15 mouse cellular contexts compared by ENCODE assay signal in genomic region chr9:37625129-37625528, GRCm38 (mm10). TPM values are rescaled to one million over a fixed set of nuclear protein-coding genes. Genes with fewer than 3 reads are reported as not detected.
DNase-seq lines count a peak whose midpoint lies in the region; ATAC-seq and TF ChIP-seq lines count a peak whose summit lies in the region.
"Had no signal": no experiment of that assay in that cellular context is flagged by ENCODE, and none has a peak within 500 bp of the region (broad histone marks: within the 10 kb centered on the region; RNA-seq: fewer than 3 reads in every experiment).

No protein-coding gene starts in this region.

- TF ChIP-seq POLR2A in olfactory bulb, adult 2 months (IDR thresholded peaks at IDR 0.05; ENCODE audit: insufficient read depth, low read depth, low read length), result no peak

- H3K4me2 ChIP-seq in hindbrain, embryonic 11.5 days (replicated peaks; ENCODE audit: low read depth, low read length), result no peak overlapping the region
- peak overlapping the region; percentile 34 for H3K4me2 ChIP-seq in forebrain, embryonic 15.5 days (replicated peaks)
- H3K4me2 ChIP-seq in midbrain, embryonic 11.5 days, result no peak overlapping the region
- H3K4me2 ChIP-seq: heart, embryonic 13.5 days had no signal

- H3K4me3 ChIP-seq in hindbrain, embryonic 11.5 days (ENCODE audit: low read depth, low read length), result no peak overlapping the region
- no peak overlapping the region; the same call in 1 of the 2 replicates for H3K4me3 ChIP-seq in hindbrain, embryonic 10.5 days
- no peak overlapping the region for H3K4me3 ChIP-seq in forebrain, embryonic 15.5 days
- H3K4me3 ChIP-seq in midbrain, embryonic 11.5 days (ENCODE audit: low read depth, low read length), result no peak overlapping the region
- no peak overlapping the region for H3K4me3 ChIP-seq in olfactory bulb, adult 2 months (ENCODE audit: insufficient read depth, low read depth, low read length)
- H3K4me3 ChIP-seq: heart, embryonic 13.5 days; limb, embryonic 10.5 days had no signal

- H3K27me3 ChIP-seq in hindbrain, embryonic 11.5 days (ENCODE audit: control insufficient read depth, insufficient read depth, low read length), result no peaks in the 10 kb centered on the region
- H3K27me3 ChIP-seq in hindbrain, embryonic 10.5 days (ENCODE audit: insufficient read depth, poor library complexity, severe bottlenecking), result no peaks in the 10 kb centered on the region
- H3K27me3 ChIP-seq in forebrain, embryonic 15.5 days, result no peaks in the 10 kb centered on the region
- H3K27me3 ChIP-seq in midbrain, embryonic 11.5 days (ENCODE audit: control insufficient read depth, insufficient read depth, low read length), result no peaks in the 10 kb centered on the region
- H3K27me3 ChIP-seq: heart, embryonic 13.5 days had no signal

- no peak for TF ChIP-seq CTCF in olfactory bulb, adult 2 months (IDR thresholded peaks at IDR 0.05; ENCODE audit: insufficient read depth, low read depth, low read length)

- no peaks in the 10 kb centered on the region for H3K4me1 ChIP-seq in hindbrain, embryonic 11.5 days (replicated peaks; ENCODE audit: control insufficient read depth, insufficient read depth, low read length)
- H3K4me1 ChIP-seq in hindbrain, embryonic 10.5 days (replicated peaks), result peaks cover 17% of the 10 kb centered on the region
- peaks cover 45% of the 10 kb centered on the region for H3K4me1 ChIP-seq in forebrain, embryonic 15.5 days
- H3K4me1 ChIP-seq in midbrain, embryonic 11.5 days (ENCODE audit: control insufficient read depth, insufficient read depth, low read length), result peaks cover 12% of the 10 kb centered on the region; the same call in 1 of the 2 replicates
- peaks cover 8% of the 10 kb centered on the region for H3K4me1 ChIP-seq in olfactory bulb, adult 2 months (ENCODE audit: control insufficient read depth, insufficient read depth, low read length)

- WGBS in hindbrain, embryonic 11.5 days, result 38% methylated on average over 3 of the region's 3 CpGs
- WGBS in hindbrain, embryonic 10.5 days, result 52% methylated on average over 3 of the region's 3 CpGs
- WGBS in forebrain, embryonic 15.5 days, result 8% methylated on average over 3 of the region's 3 CpGs
- WGBS in midbrain, embryonic 11.5 days, result 52% methylated on average over 3 of the region's 3 CpGs
- 43% methylated on average over 3 of the region's 3 CpGs for WGBS in olfactory bulb, adult 2 months

- peak overlapping the region; percentile 82 for H3K27ac ChIP-seq in hindbrain, embryonic 11.5 days (ENCODE audit: low read depth, low read length)
- no peak overlapping the region for H3K27ac ChIP-seq in hindbrain, embryonic 10.5 days
- peak overlapping the region; percentile 91 for H3K27ac ChIP-seq in forebrain, embryonic 15.5 days (replicated peaks)
- peak overlapping the region; percentile 30 for H3K27ac ChIP-seq in midbrain, embryonic 11.5 days (ENCODE audit: low read depth, low read length)
- peak overlapping the region; percentile 92; the same call in 1 of the 2 replicates for H3K27ac ChIP-seq in olfactory bulb, adult 2 months (ENCODE audit: insufficient read depth, low read depth, low read length)
- H3K27ac ChIP-seq: heart, embryonic 13.5 days; kidney, postnatal 0 days; limb, embryonic 10.5 days; liver, embryonic 14.5 days had no signal

- H3K9me3 ChIP-seq in hindbrain, embryonic 11.5 days (ENCODE audit: control insufficient read depth, low read length), result no peaks in the 10 kb centered on the region
- no peaks in the 10 kb centered on the region for H3K9me3 ChIP-seq in hindbrain, embryonic 10.5 days
- no peaks in the 10 kb centered on the region for H3K9me3 ChIP-seq in forebrain, embryonic 15.5 days
- H3K9me3 ChIP-seq in midbrain, embryonic 11.5 days (ENCODE audit: control insufficient read depth, low read length), result no peaks in the 10 kb centered on the region
- H3K9me3 ChIP-seq: G1E; heart, embryonic 13.5 days; limb, embryonic 10.5 days had no signal

- no peaks in the 10 kb centered on the region for H3K36me3 ChIP-seq in hindbrain, embryonic 11.5 days (ENCODE audit: control insufficient read depth, insufficient read depth, low read length)
- H3K36me3 ChIP-seq in hindbrain, embryonic 10.5 days, result no peaks in the 10 kb centered on the region
- no peaks in the 10 kb centered on the region for H3K36me3 ChIP-seq in forebrain, embryonic 15.5 days
- no peaks in the 10 kb centered on the region for H3K36me3 ChIP-seq in midbrain, embryonic 11.5 days (ENCODE audit: control insufficient read depth, insufficient read depth, low read length)
- H3K36me3 ChIP-seq: heart, embryonic 13.5 days; limb, embryonic 10.5 days had no signal

- ATAC-seq in hindbrain, embryonic 11.5 days (ENCODE audit: low FRiP score), result peak; percentile 70; the same call in 1 of the 2 replicates
- ATAC-seq in forebrain, embryonic 15.5 days (replicated peaks), result peak; percentile 81
- peak; percentile 58 for ATAC-seq in midbrain, embryonic 11.5 days (ENCODE audit: low FRiP score)

- no peak overlapping the region for H3K9ac ChIP-seq in hindbrain, embryonic 11.5 days (ENCODE audit: low read depth, low read length)
- no peak overlapping the region for H3K9ac ChIP-seq in forebrain, embryonic 15.5 days (replicated peaks)
- no peak overlapping the region for H3K9ac ChIP-seq in midbrain, embryonic 11.5 days (ENCODE audit: low read length)
- H3K9ac ChIP-seq: heart, embryonic 13.5 days; liver, embryonic 14.5 days had no signal

- peak; percentile 29 for DNase-seq in hindbrain, embryonic 11.5 days (ENCODE audit: low spot score)
- DNase-seq in hindbrain, embryonic 10.5 days (ENCODE audit: low spot score), result no peak
- DNase-seq in midbrain, embryonic 11.5 days (ENCODE audit: low spot score, missing footprints), result no peak
- no peak for DNase-seq in adrenal gland, postnatal 36 days
- no peak for DNase-seq in testis, postnatal 10 days (ENCODE audit: low spot score)
- no peak for DNase-seq in spleen, adult 12 weeks (ENCODE audit: low spot score)
- DNase-seq: gastrocnemius, postnatal 10 days had no signal

RNA-seq across cellular contexts. Expression of gene Spa17, which starts 11.6 kb away (rescaled TPM):
- polyA plus RNA-seq in hindbrain, embryonic 11.5 days (2014; fragmentation: Nextera tagmentation; extraction: Ambion mirVana), result 19.8 and 22.2 TPM in 2 replicates
- polyA plus RNA-seq in hindbrain, embryonic 10.5 days (2016; fragmentation: Nextera tagmentation; extraction: Ambion mirVana), result 12.1 and 22.2 TPM in 2 replicates
- polyA plus RNA-seq in forebrain, embryonic 15.5 days (2015; fragmentation: Nextera tagmentation; extraction: Ambion mirVana), result 7.7 and 7.9 TPM in 2 replicates
- 13.6 and 14.6 TPM in 2 replicates for polyA plus RNA-seq in midbrain, embryonic 11.5 days (2014; fragmentation: Nextera tagmentation; extraction: Ambion mirVana)
- not detected in 2 replicates for polyA plus RNA-seq in olfactory bulb, adult 2 months (2012; ENCODE audit: insufficient read depth, insufficient read length, low replicate concordance, missing spikeins)
- 1 to 10 TPM; 3.0 to 4.4 TPM for total RNA-seq in adrenal gland, postnatal 36 days (2021)

RNA-seq across cellular contexts. Expression of gene Tbrg1, which starts 32.0 kb away (rescaled TPM):
- 142 and 151 TPM in 2 replicates for polyA plus RNA-seq in hindbrain, embryonic 11.5 days (2014; fragmentation: Nextera tagmentation; extraction: Ambion mirVana)
- 132 and 144 TPM in 2 replicates for polyA plus RNA-seq in hindbrain, embryonic 10.5 days (2016; fragmentation: Nextera tagmentation; extraction: Ambion mirVana)
- polyA plus RNA-seq in forebrain, embryonic 15.5 days (2015; fragmentation: Nextera tagmentation; extraction: Ambion mirVana), result 79.5 and 82.5 TPM in 2 replicates
- polyA plus RNA-seq in midbrain, embryonic 11.5 days (2014; fragmentation: Nextera tagmentation; extraction: Ambion mirVana), result 143 and 146 TPM in 2 replicates
- polyA plus RNA-seq in olfactory bulb, adult 2 months (2012; ENCODE audit: insufficient read depth, insufficient read length, low replicate concordance, missing spikeins), result not detected in 2 replicates
- total RNA-seq in adrenal gland, postnatal 36 days (2021), result 10 to 100 TPM; 82.0 to 91.9 TPM

RNA-seq across cellular contexts. Expression of gene Panx3, which starts 43.9 kb away (rescaled TPM):
- polyA plus RNA-seq in hindbrain, embryonic 11.5 days (2014; fragmentation: Nextera tagmentation; extraction: Ambion mirVana), result 0.07 and 0.28 TPM in 2 replicates
- 0.07 and 0.17 TPM in 2 replicates for polyA plus RNA-seq in hindbrain, embryonic 10.5 days (2016; fragmentation: Nextera tagmentation; extraction: Ambion mirVana)
- not detected in 2 replicates for polyA plus RNA-seq in forebrain, embryonic 15.5 days (2015; fragmentation: Nextera tagmentation; extraction: Ambion mirVana)
- polyA plus RNA-seq in midbrain, embryonic 11.5 days (2014; fragmentation: Nextera tagmentation; extraction: Ambion mirVana), result 0.08 and 0.10 TPM in 2 replicates
- not detected in 2 replicates for polyA plus RNA-seq in olfactory bulb, adult 2 months (2012; ENCODE audit: insufficient read depth, insufficient read length, low replicate concordance, missing spikeins)
- total RNA-seq in adrenal gland, postnatal 36 days (2021), result under 1 TPM in 1 of 2 experiments, not detected in 1; 0.16 TPM
- polyA plus RNA-seq: G1E; limb, embryonic 10.5 days; liver, embryonic 14.5 days; spleen, adult 2 months had no signal

Comparison
In these comparisons a context has a peak if more than half of its experiments do, and no peak if none do; other contexts are left out.
1. RNA of gene Tbrg1, which starts 32.0 kb away (polyA plus RNA-seq): 142 to 151 TPM in hindbrain, embryonic 11.5 days, 132 to 144 TPM in hindbrain, embryonic 10.5 days, 143 to 146 TPM in midbrain, embryonic 11.5 days and 79.5 to 82.5 TPM in forebrain, embryonic 15.5 days; not detected in olfactory bulb, adult 2 months; every median in the first group is over 10 times any median in the second.
2. Peak in every context shown above with its lines, with median percentiles within 50 percentile points of each other: ATAC-seq.